Mouse (Mus musculus) bone marrow, adult 2 months (tissue): Measurements from ENCODE around the gene Mpzl2.

Experiments used
- CTCF ChIP-seq: fragments of 200-500 bp; IDR thresholded peaks from 2 replicates; pipeline ENCODE4 v1.5.1; 2011; ENCODE audit warnings: low read length, control low read depth; ENCODE audit not compliant: control insufficient read depth, insufficient read depth
- POLR2A ChIP-seq: fragments of 200-500 bp; IDR thresholded peaks from 2 replicates; pipeline ENCODE4 v1.6.1; 2011; ENCODE audit warnings: low read depth, mild to moderate bottlenecking, control low read depth, low read length, borderline replicate concordance; ENCODE audit not compliant: control insufficient read depth

GRCm38 (mm10) chr9:45010461-45010860 is 29.1 kb upstream of the Mpzl2 start:
- no peak for TF ChIP-seq POLR2A
- TF ChIP-seq CTCF = no peak
